In genomic region chr14:56665651-56666050, GRCm38 (mm10) we compare ENCODE assay signal across 20 mouse cellular contexts. TPM values are rescaled to one million over a fixed set of nuclear protein-coding genes. Genes with fewer than 3 reads are reported as not detected.
DNase-seq lines count a peak whose midpoint lies in the region; ATAC-seq and TF ChIP-seq lines count a peak whose summit lies in the region.
"Had no signal": no experiment of that assay in that cellular context is flagged by ENCODE, and none has a peak within 500 bp of the region (broad histone marks: within the 10 kb centered on the region; RNA-seq: fewer than 3 reads in every experiment).

No protein-coding gene starts in this region.

- TF ChIP-seq CTCF in kidney, adult 2 months (conservative IDR thresholded peaks at IDR 0.05; ENCODE audit: insufficient read depth, insufficient read length, low read depth, low read length), result no peak

- no peak for ATAC-seq in kidney, embryonic 15.5 days (replicated peaks; ENCODE audit: low FRiP score)
- ATAC-seq: activated CD4-positive, CD25-positive, alpha-beta regulatory T cell, adult 4 months; forebrain, embryonic 15.5 days had no signal

- DNase-seq in kidney, adult 2 months, result peak; percentile 20
- DNase-seq in left cerebral cortex, postnatal 36 days (ENCODE audit: low spot score in 2 of 2), result peak; percentile 9 to 22
- no peak for DNase-seq in left cerebral cortex, postnatal 14 days (ENCODE audit: low spot score in 2 of 2)
- peak; percentile 13 for DNase-seq in heart, adult 8-10 months (ENCODE audit: low spot score)
- DNase-seq in layer of hippocampus, adult 8-10 months (ENCODE audit: low spot score in 2 of 2), result peak; percentile 27 to 35
- DNase-seq in urinary bladder, postnatal 25 days (ENCODE audit: low spot score), result no peak
- DNase-seq: adrenal gland, postnatal 14 days; B cell, adult 2 months; cerebellum, adult 2 months; kidney, adult 18-20 months; right cerebral cortex, postnatal 25 days had no signal

- H3K36me3 ChIP-seq in kidney, adult 2 months (ENCODE audit: control insufficient read depth, insufficient read depth, low read length), result no peaks in the 10 kb centered on the region
- no peaks in the 10 kb centered on the region for H3K36me3 ChIP-seq in kidney, embryonic 15.5 days
- H3K36me3 ChIP-seq: embryonic facial prominence, embryonic 10.5 days; forebrain, embryonic 15.5 days; limb, embryonic 13.5 days; liver, embryonic 15.5 days; neural tube, embryonic 13.5 days had no signal

- no peak for TF ChIP-seq POLR2A in kidney, adult 2 months (IDR thresholded peaks at IDR 0.05; ENCODE audit: low read depth, low read length)

- no peak overlapping the region for H3K4me3 ChIP-seq in kidney, adult 2 months (ENCODE audit: insufficient read depth, low read depth, low read length)
- no peak overlapping the region for H3K4me3 ChIP-seq in kidney, embryonic 15.5 days (replicated peaks)
- H3K4me3 ChIP-seq: embryonic facial prominence, embryonic 10.5 days; forebrain, embryonic 15.5 days; limb, embryonic 13.5 days; liver, embryonic 15.5 days; neural tube, embryonic 13.5 days had no signal

- 54% methylated on average over 5 of the region's 5 CpGs for WGBS in kidney, adult 2 months
- 53% methylated on average over 5 of the region's 5 CpGs for WGBS in kidney, embryonic 15.5 days

- no peak overlapping the region for H3K4me2 ChIP-seq in kidney, embryonic 15.5 days
- H3K4me2 ChIP-seq: forebrain, embryonic 15.5 days; limb, embryonic 13.5 days; liver, embryonic 15.5 days; midbrain, embryonic 11.5 days; neural tube, embryonic 13.5 days had no signal

- no peak overlapping the region for H3K27ac ChIP-seq in kidney, adult 2 months (ENCODE audit: insufficient read depth, low read depth, low read length)
- H3K27ac ChIP-seq in kidney, embryonic 15.5 days, result no peak overlapping the region
- H3K27ac ChIP-seq: embryonic facial prominence, embryonic 10.5 days; forebrain, embryonic 15.5 days; limb, embryonic 13.5 days; liver, embryonic 15.5 days; macrophage; neural tube, embryonic 13.5 days had no signal

- peaks cover 4% of the 10 kb centered on the region; the same call in 1 of the 2 replicates for H3K4me1 ChIP-seq in kidney, adult 2 months (ENCODE audit: control insufficient read depth, insufficient read depth, low read length)
- peaks cover 26% of the 10 kb centered on the region for H3K4me1 ChIP-seq in kidney, embryonic 15.5 days

- intact Hi-C loops in left cerebral cortex, postnatal 36 days (cut with DNase I), result loop anchor here (5.0 kb wide), 2 partner anchors 93 to 222 kb away; partner anchors contain the start of gene Zmym2
- intact Hi-C loops in left cerebral cortex, postnatal 14 days (cut with DNase I), result loop anchor here (5.0 kb wide), 2 partner anchors 88 to 112 kb away; partner anchors contain the start of genes Cenpj, Parp4 and Pspc1

- H3K9ac ChIP-seq in kidney, embryonic 15.5 days, result no peak overlapping the region
- H3K9ac ChIP-seq: forebrain, embryonic 15.5 days; limb, embryonic 13.5 days; liver, embryonic 15.5 days; neural tube, embryonic 13.5 days had no signal

- H3K9me3 ChIP-seq in kidney, embryonic 15.5 days (replicated peaks), result no peaks in the 10 kb centered on the region
- H3K9me3 ChIP-seq: embryonic facial prominence, embryonic 10.5 days; forebrain, embryonic 15.5 days; limb, embryonic 13.5 days; liver, embryonic 15.5 days; neural tube, embryonic 13.5 days had no signal

- no peaks in the 10 kb centered on the region for H3K27me3 ChIP-seq in kidney, adult 2 months (replicated peaks; ENCODE audit: control insufficient read depth, insufficient read depth, low read length)
- H3K27me3 ChIP-seq in kidney, embryonic 15.5 days, result no peaks in the 10 kb centered on the region
- H3K27me3 ChIP-seq: forebrain, embryonic 15.5 days; limb, embryonic 13.5 days; liver, embryonic 15.5 days; neural tube, embryonic 13.5 days had no signal

RNA-seq across cellular contexts. Expression of gene Mphosph8, which starts 2.4 kb away (rescaled TPM):
- polyA plus RNA-seq in kidney, adult 2 months (2012; rRNA removed), result 4.1 and 7.0 TPM in 2 replicates
- 34.7 and 36.5 TPM in 2 replicates for polyA plus RNA-seq in kidney, embryonic 15.5 days (2015; fragmentation: Nextera tagmentation; extraction: Ambion mirVana)
- total RNA-seq in left cerebral cortex, postnatal 36 days (2021), result 10 to 100 TPM; 46.6 to 59.0 TPM
- 10 to 100 TPM; 55.2 to 59.4 TPM for total RNA-seq in left cerebral cortex, postnatal 14 days (2021)
- total RNA-seq in heart, adult 8-10 months (2022), result 10 to 100 TPM; 24.3 to 29.5 (median 27.0) TPM
- total RNA-seq in layer of hippocampus, adult 8-10 months (2022), result 10 to 100 TPM; 46.5 to 73.2 (median 62.1) TPM

Comparison
In these comparisons a context has a peak if more than half of its experiments do, and no peak if none do; other contexts are left out.
1. DNase-seq: peak in kidney, adult 2 months (single experiment), left cerebral cortex, postnatal 36 days (2 of 2), heart, adult 8-10 months (single experiment) and layer of hippocampus, adult 8-10 months (2 of 2); none in left cerebral cortex, postnatal 14 days (0 of 2) and urinary bladder, postnatal 25 days (single experiment).